Mouse (Mus musculus): Measurements from ENCODE around the gene Prss22. TPM values are rescaled to one million over a fixed set of nuclear protein-coding genes. Genes with fewer than 3 reads are reported as not detected.
A peak's percentile ranks its signal among the peaks of the same experiment; 100 is the strongest.

Gene Prss22
- polyA plus RNA-seq, 1 experiment, result 0.04 TPM

GRCm38 (mm10) chr17:24021375-24022199, 23.7 kb upstream of the Prss22 start:
- TF ChIP-seq E2F4 (IDR thresholded peaks at IDR 0.05; ENCODE audit: insufficient read depth) (no peak), POLR2A (IDR thresholded peaks at IDR 0.05; ENCODE audit: insufficient read length, low read depth) (no peak), TCF3 (IDR thresholded peaks at IDR 0.05; ENCODE audit: insufficient read length, low read depth) (no peak), REST (IDR thresholded peaks at IDR 0.05; ENCODE audit: insufficient read depth, insufficient read length) (no peak), TCF12 (IDR thresholded peaks at IDR 0.05; ENCODE audit: insufficient read depth, poor library complexity, severe bottlenecking) (no peak), SRF (IDR thresholded peaks at IDR 0.05; ENCODE audit: control insufficient read depth, insufficient read length, low read depth) (no peak), POLR2AphosphoS2 (IDR thresholded peaks at IDR 0.05; ENCODE audit: insufficient read length, low read depth) (no peak), CEBPB (IDR thresholded peaks at IDR 0.05; ENCODE audit: insufficient read depth, poor library complexity, severe bottlenecking) (no peak)

DNA sequence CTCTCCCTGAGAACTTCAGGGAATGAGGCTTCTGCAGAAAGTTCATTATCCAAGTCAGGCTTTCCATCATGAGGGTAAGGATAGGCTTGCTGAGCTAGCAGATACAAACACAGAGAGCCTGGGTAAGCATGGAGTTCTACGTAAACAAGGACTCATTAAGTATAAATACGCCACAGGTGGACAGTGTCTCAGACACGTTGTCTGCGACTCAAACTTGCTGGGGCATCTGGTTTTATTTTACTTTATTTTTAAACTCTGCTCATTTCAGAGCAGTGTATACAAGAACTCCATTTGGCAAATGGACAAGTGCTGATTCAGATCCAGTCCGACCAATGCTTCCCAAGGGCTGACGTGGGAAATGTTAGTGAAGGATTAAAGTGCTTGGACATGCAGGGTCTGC, 22.8 kb upstream of the Prss22 start:
- Histone ChIP-seq H3K4me3 (no peak overlapping the region), H3K79me2 (ENCODE audit: control insufficient read depth, insufficient read depth) (no peaks in the 10 kb centered on the region), H3K36me3 (ENCODE audit: control insufficient read depth, insufficient read depth) (no peaks in the 10 kb centered on the region), H3ac (ENCODE audit: control insufficient read depth, insufficient read length) (no peak overlapping the region), H3K27me3 (ENCODE audit: control insufficient read depth, insufficient read depth, insufficient read length) (no peaks in the 10 kb centered on the region), H3K4me2 (ENCODE audit: low read depth) (peak overlapping the region; percentile 49)
- TF ChIP-seq SRF (IDR thresholded peaks at IDR 0.05; ENCODE audit: control insufficient read depth, insufficient read length, low read depth), result no peak
- TF ChIP-seq POLR2AphosphoS2 (IDR thresholded peaks at IDR 0.05; ENCODE audit: insufficient read length, low read depth), result no peak
- TF ChIP-seq POLR2A (IDR thresholded peaks at IDR 0.05; ENCODE audit: insufficient read length, low read depth), result no peak
- no peak for TF ChIP-seq TCF3 (IDR thresholded peaks at IDR 0.05; ENCODE audit: insufficient read length, low read depth)
- no peak for TF ChIP-seq E2F4 (IDR thresholded peaks at IDR 0.05; ENCODE audit: insufficient read depth)
- TF ChIP-seq REST (IDR thresholded peaks at IDR 0.05; ENCODE audit: insufficient read depth, insufficient read length), result no peak
- TF ChIP-seq MYOD1 (IDR thresholded peaks at IDR 0.05; ENCODE audit: control insufficient read depth in 1 of 3, insufficient read length in 2 of 3, low read depth in 2 of 3), result no peak
- TF ChIP-seq USF1 (IDR thresholded peaks at IDR 0.05; ENCODE audit: low read depth), result no peak
- TF ChIP-seq MYOG (IDR thresholded peaks at IDR 0.05; ENCODE audit: control insufficient read depth in 1 of 3, insufficient read depth in 1 of 3, insufficient read length in 2 of 3, low read depth in 2 of 3), result no peak
- no peak for TF ChIP-seq MAX (IDR thresholded peaks at IDR 0.05; ENCODE audit: low read depth)
- no peak for TF ChIP-seq TCF12 (IDR thresholded peaks at IDR 0.05; ENCODE audit: insufficient read depth, poor library complexity, severe bottlenecking)
- no peak for TF ChIP-seq CEBPB (IDR thresholded peaks at IDR 0.05; ENCODE audit: insufficient read depth, poor library complexity, severe bottlenecking)

More at GRCm38 (mm10) chr17:24021375-24022199, 23.7 kb upstream of the Prss22 start:
- Histone ChIP-seq H3ac (ENCODE audit: control insufficient read depth, insufficient read length) (no peak overlapping the region), H3K36me3 (ENCODE audit: control insufficient read depth, insufficient read depth) (no peaks in the 10 kb centered on the region), H3K4me3 (no peak overlapping the region), H3K4me2 (ENCODE audit: low read depth) (peak overlapping the region; percentile 49), H3K27me3 (ENCODE audit: control insufficient read depth, insufficient read depth, insufficient read length) (no peaks in the 10 kb centered on the region), H3K79me2 (ENCODE audit: control insufficient read depth, insufficient read depth) (no peaks in the 10 kb centered on the region)

DNA sequence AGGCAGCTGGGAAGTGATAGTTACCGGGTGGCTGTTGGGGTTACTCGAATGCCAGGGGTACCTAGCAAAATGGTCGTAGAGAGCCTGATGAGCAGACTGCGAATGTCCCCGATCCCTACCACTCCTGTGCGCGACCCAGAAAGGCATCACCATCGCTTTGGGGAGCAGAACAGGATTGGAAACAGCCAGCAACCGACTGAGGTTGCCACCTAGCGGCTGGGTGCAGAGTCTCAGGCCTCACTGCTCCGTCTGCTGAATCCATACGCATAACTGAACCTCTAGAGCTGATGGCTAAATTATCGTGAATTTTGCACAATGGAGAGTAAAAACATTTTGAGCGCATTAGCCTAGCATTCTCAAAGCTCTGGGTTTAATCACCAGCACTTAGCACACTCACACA, 17.8 kb upstream of the Prss22 start:
- Histone ChIP-seq H3K79me2 (ENCODE audit: control insufficient read depth, insufficient read depth) (no peaks in the 10 kb centered on the region), H3K27me3 (ENCODE audit: control insufficient read depth, insufficient read depth, insufficient read length) (no peaks in the 10 kb centered on the region), H3K4me3 (no peak overlapping the region), H3ac (ENCODE audit: control insufficient read depth, insufficient read length) (no peak overlapping the region), H3K4me2 (ENCODE audit: low read depth) (no peak overlapping the region), H3K36me3 (ENCODE audit: control insufficient read depth, insufficient read depth) (no peaks in the 10 kb centered on the region)
- no peak for TF ChIP-seq TCF3 (IDR thresholded peaks at IDR 0.05; ENCODE audit: insufficient read length, low read depth)
- no peak for TF ChIP-seq TCF12 (IDR thresholded peaks at IDR 0.05; ENCODE audit: insufficient read depth, poor library complexity, severe bottlenecking)
- no peak for TF ChIP-seq USF1 (IDR thresholded peaks at IDR 0.05; ENCODE audit: low read depth)
- TF ChIP-seq CEBPB (IDR thresholded peaks at IDR 0.05; ENCODE audit: insufficient read depth, poor library complexity, severe bottlenecking), result no peak
- TF ChIP-seq E2F4 (IDR thresholded peaks at IDR 0.05; ENCODE audit: insufficient read depth), result no peak
- no peak for TF ChIP-seq MAX (IDR thresholded peaks at IDR 0.05; ENCODE audit: low read depth)
- no peak for TF ChIP-seq SRF (IDR thresholded peaks at IDR 0.05; ENCODE audit: control insufficient read depth, insufficient read length, low read depth)
- no peak for TF ChIP-seq POLR2A (IDR thresholded peaks at IDR 0.05; ENCODE audit: insufficient read length, low read depth)
- TF ChIP-seq REST (IDR thresholded peaks at IDR 0.05; ENCODE audit: insufficient read depth, insufficient read length), result no peak
- no peak for TF ChIP-seq MYOG (IDR thresholded peaks at IDR 0.05; ENCODE audit: control insufficient read depth in 1 of 3, insufficient read depth in 1 of 3, insufficient read length in 2 of 3, low read depth in 2 of 3)
- no peak for TF ChIP-seq MYOD1 (IDR thresholded peaks at IDR 0.05; ENCODE audit: control insufficient read depth in 1 of 3, insufficient read length in 2 of 3, low read depth in 2 of 3)
- TF ChIP-seq POLR2AphosphoS2 (IDR thresholded peaks at IDR 0.05; ENCODE audit: insufficient read length, low read depth), result no peak

GRCm38 (mm10) chr17:24014433-24014965, 16.6 kb upstream of the Prss22 start:
- Histone ChIP-seq H3K36me3 (ENCODE audit: control insufficient read depth, insufficient read depth) (no peaks in the 10 kb centered on the region), H3K4me3 (no peak overlapping the region), H3ac (ENCODE audit: control insufficient read depth, insufficient read length) (no peak overlapping the region), H3K27me3 (ENCODE audit: control insufficient read depth, insufficient read depth, insufficient read length) (no peaks in the 10 kb centered on the region), H3K79me2 (ENCODE audit: control insufficient read depth, insufficient read depth) (no peaks in the 10 kb centered on the region), H3K4me2 (ENCODE audit: low read depth) (no peak overlapping the region)
- no peak for TF ChIP-seq REST (IDR thresholded peaks at IDR 0.05; ENCODE audit: insufficient read depth, insufficient read length)
- no peak for TF ChIP-seq MAX (IDR thresholded peaks at IDR 0.05; ENCODE audit: low read depth)
- TF ChIP-seq MYOD1 (IDR thresholded peaks at IDR 0.05; ENCODE audit: control insufficient read depth in 1 of 3, insufficient read length in 2 of 3, low read depth in 2 of 3), result no peak
- TF ChIP-seq E2F4 (IDR thresholded peaks at IDR 0.05; ENCODE audit: insufficient read depth), result no peak
- no peak for TF ChIP-seq CEBPB (IDR thresholded peaks at IDR 0.05; ENCODE audit: insufficient read depth, poor library complexity, severe bottlenecking)

Data from myocyte (in vitro differentiated cells).